Mouse (Mus musculus) myocyte (in vitro differentiated cells): ENCODE data around the gene Gm9857.

Experiments
- MAX ChIP-seq: IDR thresholded peaks from one replicate; pipeline ENCODE4 v1.6.1; 2011; ENCODE audit warnings: low read depth, mild to moderate bottlenecking, control low read depth
- POLR2A ChIP-seq: IDR thresholded peaks from one replicate; pipeline ENCODE4 v1.6.1; 2011; ENCODE audit warnings: low read depth, mild to moderate bottlenecking, control low read depth, moderate library complexity; ENCODE audit not compliant: insufficient read length
- REST ChIP-seq: IDR thresholded peaks from one replicate; pipeline ENCODE4 v1.6.1; 2011; ENCODE audit warnings: mild to moderate bottlenecking, control low read depth, moderate library complexity; ENCODE audit not compliant: insufficient read depth, insufficient read length
- TCF12 ChIP-seq: IDR thresholded peaks from one replicate; pipeline ENCODE4 v1.6.1; 2011; ENCODE audit warnings: mild to moderate bottlenecking, control low read depth; ENCODE audit not compliant: poor library complexity, insufficient read depth, severe bottlenecking

DNA sequence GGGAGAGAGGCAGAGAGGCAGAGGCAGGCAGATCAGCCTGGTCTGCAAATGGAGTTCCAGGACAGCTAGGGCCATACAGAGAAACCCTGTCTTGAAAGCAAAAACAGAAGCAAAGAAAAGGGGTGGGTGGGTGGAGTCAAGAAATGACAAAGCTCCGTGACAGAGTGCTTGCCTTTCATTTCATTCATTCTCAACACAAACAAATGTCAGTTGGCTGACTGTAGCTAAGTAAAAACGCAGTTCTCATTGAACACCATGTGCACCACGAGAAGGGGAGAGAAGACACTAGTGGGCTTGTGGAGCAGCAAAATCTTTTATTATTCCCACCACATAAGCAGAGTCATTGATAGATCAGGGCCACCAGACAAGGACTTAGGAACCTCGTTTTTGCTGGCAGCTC lies 23.4 kb downstream of the Gm9857 start:
- TF ChIP-seq POLR2A (no peak), TCF12 (no peak), MAX (no peak), REST (no peak)
